Comparison of ENCODE assay signal across 8 mouse cellular contexts in the genomic region with DNA sequence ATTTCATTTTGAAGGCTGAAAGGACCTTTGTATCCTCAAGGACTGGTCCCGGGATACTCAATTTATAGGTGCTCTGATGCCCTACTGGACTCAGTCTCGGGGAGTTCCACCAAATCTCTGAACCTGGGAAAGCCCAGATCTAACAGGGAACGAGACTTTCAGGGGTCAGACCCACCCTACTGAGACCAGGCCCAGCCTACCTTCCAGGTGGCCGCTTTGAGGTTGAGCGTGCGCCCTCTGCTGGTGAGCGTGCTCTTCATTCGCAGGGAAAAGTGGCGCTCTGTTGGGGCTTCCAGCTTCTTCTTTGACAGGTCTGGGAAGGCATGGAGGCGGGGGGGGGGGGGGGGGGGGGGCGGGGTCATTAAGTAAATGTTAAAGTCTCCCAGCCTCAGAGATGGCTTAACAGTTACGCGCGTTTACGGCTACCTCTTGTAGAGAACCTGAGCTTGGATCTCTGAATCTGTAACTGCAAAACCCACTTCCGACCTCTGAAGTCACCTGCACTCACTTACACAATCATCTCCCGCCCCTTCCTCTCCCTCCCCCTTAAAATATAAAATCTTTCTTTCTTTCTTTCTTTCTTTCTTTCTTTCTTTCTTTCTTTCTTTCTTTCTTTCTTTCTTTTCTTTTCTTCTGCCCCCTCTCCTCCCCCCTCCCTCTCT. TPM values are rescaled to one million over a fixed set of nuclear protein-coding genes. Genes with fewer than 3 reads are reported as not detected.
A peak's percentile ranks its signal among the peaks of the same experiment; 100 is the strongest.
DNase-seq lines count a peak whose midpoint lies in the region; ATAC-seq lines count a peak whose summit lies in the region.

No protein-coding gene starts in this region.

- ATAC-seq in midbrain, embryonic 15.5 days (replicated peaks): no peak
- ATAC-seq in limb, embryonic 11.5 days (ENCODE audit: insufficient number of reproducible peaks, low FRiP score, low TSS enrichment, low read depth): peak; percentile 57; the same call in 1 of the 2 replicates

- WGBS in midbrain, embryonic 10.5 days: 16% methylated on average over 16 of the region's 17 CpGs
- 11% methylated on average over 15 of the region's 17 CpGs for WGBS in midbrain, embryonic 15.5 days
- 7% methylated on average over 15 of the region's 17 CpGs for WGBS in limb, embryonic 11.5 days

- peak; percentile 67 for DNase-seq in midbrain, embryonic 10.5 days (ENCODE audit: low spot score)
- DNase-seq in adipocyte (ENCODE audit: low spot score): peak; percentile 23
- DNase-seq in embryo, embryonic 11.5 days (ENCODE audit: low read depth, low spot score): peak; percentile 45
- peak; percentile 79 to 83 for DNase-seq in heart, postnatal 14 days
- peak; percentile 87 for DNase-seq in limb, embryonic 11.5 days (ENCODE audit: low spot score)
- DNase-seq in naive thymus-derived CD4-positive, alpha-beta T cell, adult 2 months (ENCODE audit: low read depth): peak; percentile 77
- DNase-seq in thymus, postnatal 36 days: peak; percentile 76 to 77

- H3K27ac ChIP-seq in midbrain, embryonic 10.5 days (replicated peaks): no peak overlapping the region
- no peak overlapping the region for H3K27ac ChIP-seq in midbrain, embryonic 15.5 days
- no peak overlapping the region for H3K27ac ChIP-seq in limb, embryonic 11.5 days (replicated peaks; ENCODE audit: low read depth, low read length)

- no peaks in the 10 kb centered on the region for H3K9me3 ChIP-seq in midbrain, embryonic 10.5 days (replicated peaks)
- H3K9me3 ChIP-seq in midbrain, embryonic 15.5 days: no peaks in the 10 kb centered on the region
- peaks cover 4% of the 10 kb centered on the region; the same call in 1 of the 2 replicates for H3K9me3 ChIP-seq in limb, embryonic 11.5 days (ENCODE audit: control insufficient read depth, low read length)

- H3K9ac ChIP-seq in midbrain, embryonic 15.5 days: no peak overlapping the region
- H3K9ac ChIP-seq in limb, embryonic 11.5 days (ENCODE audit: low read length): no peak overlapping the region

- H3K4me3 ChIP-seq in midbrain, embryonic 10.5 days: no peak overlapping the region
- H3K4me3 ChIP-seq in midbrain, embryonic 15.5 days: no peak overlapping the region
- H3K4me3 ChIP-seq in limb, embryonic 11.5 days (ENCODE audit: low read depth, low read length): no peak overlapping the region

- H3K27me3 ChIP-seq in midbrain, embryonic 10.5 days (ENCODE audit: low read depth, poor library complexity, severe bottlenecking): peaks cover 5% of the 10 kb centered on the region
- no peaks in the 10 kb centered on the region for H3K27me3 ChIP-seq in midbrain, embryonic 15.5 days (replicated peaks)
- no peaks in the 10 kb centered on the region for H3K27me3 ChIP-seq in limb, embryonic 11.5 days (ENCODE audit: control insufficient read depth, insufficient read depth, low read length)

- intact Hi-C loops in heart, postnatal 14 days (cut with DNase I): loop anchor here (1.0 to 5.0 kb wide), 3 partner anchors 16 to 119 kb away; no protein-coding TSS in a partner anchor

- H3K4me2 ChIP-seq in midbrain, embryonic 15.5 days: no peak overlapping the region
- H3K4me2 ChIP-seq in limb, embryonic 11.5 days (ENCODE audit: low read depth, severe bottlenecking): no peak overlapping the region

- H3K36me3 ChIP-seq in midbrain, embryonic 10.5 days: no peaks in the 10 kb centered on the region
- H3K36me3 ChIP-seq in midbrain, embryonic 15.5 days (replicated peaks): no peaks in the 10 kb centered on the region
- no peaks in the 10 kb centered on the region for H3K36me3 ChIP-seq in limb, embryonic 11.5 days (ENCODE audit: control insufficient read depth, insufficient read depth, low read length)

- peaks cover 4% of the 10 kb centered on the region for H3K4me1 ChIP-seq in midbrain, embryonic 10.5 days
- H3K4me1 ChIP-seq in midbrain, embryonic 15.5 days: peaks cover 4% of the 10 kb centered on the region
- H3K4me1 ChIP-seq in limb, embryonic 11.5 days (ENCODE audit: control insufficient read depth, insufficient read depth, low read length): peaks cover 4% of the 10 kb centered on the region; the same call in 1 of the 2 replicates

RNA-seq across cellular contexts. Expression of a gene that starts 11.2 kb away (rescaled TPM):
- polyA plus RNA-seq in midbrain, embryonic 10.5 days (2016; fragmentation: Nextera tagmentation; extraction: Ambion mirVana): 4.3 and 5.1 TPM in 2 replicates
- polyA plus RNA-seq in midbrain, embryonic 15.5 days (2015; fragmentation: Nextera tagmentation; extraction: Ambion mirVana): 4.7 and 5.2 TPM in 2 replicates
- 1 to 10 TPM; 4.9 to 5.4 TPM for total RNA-seq in heart, postnatal 14 days (2021)
- polyA plus RNA-seq in limb, embryonic 11.5 days (2014; fragmentation: Nextera tagmentation; extraction: Ambion mirVana): 8.9 and 9.6 TPM in 2 replicates

RNA-seq across cellular contexts. Expression of a gene that starts 22.8 kb away (rescaled TPM):
- 0.02 and 0.06 TPM in 2 replicates for polyA plus RNA-seq in midbrain, embryonic 10.5 days (2016; fragmentation: Nextera tagmentation; extraction: Ambion mirVana)
- 4.4 and 6.1 TPM in 2 replicates for polyA plus RNA-seq in midbrain, embryonic 15.5 days (2015; fragmentation: Nextera tagmentation; extraction: Ambion mirVana)
- total RNA-seq in heart, postnatal 14 days (2021): under 1 TPM; 0.05 TPM
- polyA plus RNA-seq in limb, embryonic 11.5 days (2014; fragmentation: Nextera tagmentation; extraction: Ambion mirVana): 0.12 and 0.24 TPM in 2 replicates

RNA-seq across cellular contexts. Expression of a gene that starts 23.3 kb away (rescaled TPM):
- 135 and 142 TPM in 2 replicates for polyA plus RNA-seq in midbrain, embryonic 10.5 days (2016; fragmentation: Nextera tagmentation; extraction: Ambion mirVana)
- 124 and 127 TPM in 2 replicates for polyA plus RNA-seq in midbrain, embryonic 15.5 days (2015; fragmentation: Nextera tagmentation; extraction: Ambion mirVana)
- 100 to 1,000 TPM; 101 to 108 TPM for total RNA-seq in heart, postnatal 14 days (2021)
- polyA plus RNA-seq in limb, embryonic 11.5 days (2014; fragmentation: Nextera tagmentation; extraction: Ambion mirVana): 134 and 140 TPM in 2 replicates

RNA-seq across cellular contexts. Expression of a gene that starts 58.6 kb away (rescaled TPM):
- polyA plus RNA-seq in midbrain, embryonic 10.5 days (2016; fragmentation: Nextera tagmentation; extraction: Ambion mirVana): 8.7 and 9.0 TPM in 2 replicates
- polyA plus RNA-seq in midbrain, embryonic 15.5 days (2015; fragmentation: Nextera tagmentation; extraction: Ambion mirVana): 6.4 and 6.8 TPM in 2 replicates
- 10 to 100 TPM in 1 of 2 experiments, 1 to 10 TPM in 1; 9.8 to 10.3 TPM for total RNA-seq in heart, postnatal 14 days (2021)
- polyA plus RNA-seq in limb, embryonic 11.5 days (2014; fragmentation: Nextera tagmentation; extraction: Ambion mirVana): 26.4 and 33.5 TPM in 2 replicates

Comparison
In these comparisons a context has a peak if more than half of its experiments do, and no peak if none do; other contexts are left out.
1. DNase-seq: peak in every context shown above with its lines; median percentile 87 in limb, embryonic 11.5 days; 81 in heart, postnatal 14 days; 77 in naive thymus-derived CD4-positive, alpha-beta T cell, adult 2 months; 76 in thymus, postnatal 36 days; 67 in midbrain, embryonic 10.5 days; 45 in embryo, embryonic 11.5 days; 23 in adipocyte.